Mouse (Mus musculus) lung, postnatal 4 days (tissue): Measurements from ENCODE around the gene Imp3.
"Not testable (repeated sequence)": the region's sequence is repeated elsewhere in the genome, so short reads cannot be mapped to it uniquely, and the experiment has no call there.

Experiments
- DNase-seq, 2 experiments: peaks; one replicate each; pipeline ENCODE4 v3.0.0; 2021

The Imp3 gene

GRCm38 (mm10) chr9:56937223-56938160 lies at the start of gene Imp3:
Imp3 (plus strand) TSS chr9:56937475.
- DNase-seq: peak; percentile 89 to 91

- no peak for DNase-seq
Observed at GRCm38 (mm10) chr9:56887581-56887980, 49.7 kb upstream of the Imp3 start.

DNA sequence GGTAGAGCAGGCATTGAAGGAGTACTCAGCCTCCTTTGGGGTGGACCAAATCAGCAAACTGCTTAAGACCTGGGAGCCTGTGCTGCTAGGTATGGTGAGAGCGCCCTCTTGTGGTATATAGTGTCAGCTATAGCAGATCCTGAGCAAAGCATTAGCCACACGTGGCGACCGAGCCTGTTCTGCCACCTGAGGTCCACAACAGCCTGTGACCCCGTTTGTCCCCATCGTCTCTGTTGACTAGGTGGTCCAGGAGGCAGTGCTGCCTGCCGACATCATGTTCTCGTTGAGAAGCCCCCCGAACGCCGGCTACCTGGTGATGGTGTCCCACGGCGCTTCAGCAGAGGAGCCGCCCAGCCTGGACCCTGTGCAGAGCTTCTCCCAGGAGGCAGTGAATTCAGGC lies 47.5 kb upstream of the Imp3 start:
- peak; percentile 54 to 77 for DNase-seq

DNA sequence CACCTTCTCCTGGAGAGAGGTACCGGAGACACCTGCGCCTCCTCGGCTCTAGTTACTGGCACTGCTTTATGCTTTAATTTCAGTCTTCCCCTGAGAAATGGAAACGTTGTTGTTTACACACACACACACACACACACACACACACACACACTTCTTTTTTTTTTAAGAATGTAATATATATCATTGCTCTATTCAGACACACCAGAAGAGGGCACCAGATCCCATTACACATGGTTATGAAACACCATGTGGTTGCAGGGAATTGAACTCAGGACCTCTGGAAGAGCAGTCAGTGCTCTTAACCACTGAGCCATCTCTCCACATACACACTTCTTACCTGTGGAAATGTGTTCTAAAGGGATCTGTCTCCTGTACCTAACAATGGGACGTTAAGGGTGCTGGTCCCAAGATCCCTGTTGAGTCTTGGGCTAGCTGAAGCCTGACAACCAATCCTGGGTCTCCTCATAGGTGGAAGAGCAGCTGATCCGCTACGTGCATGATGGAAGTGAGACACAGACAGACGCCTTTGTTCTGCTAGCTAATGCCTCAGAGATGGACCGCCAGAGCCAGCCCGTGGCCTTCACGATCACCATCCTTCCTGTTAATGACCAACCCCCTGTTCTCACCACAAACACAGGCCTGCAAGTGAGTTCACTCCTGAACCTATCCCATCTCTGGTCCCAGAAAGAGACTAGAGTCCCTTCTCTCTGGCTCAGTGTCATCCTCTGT lies 46.6 kb upstream of the Imp3 start:
- DNase-seq: no peak

GRCm38 (mm10) chr9:56891517-56892011 lies 45.7 kb upstream of the Imp3 start:
- peak; percentile 56 to 79 for DNase-seq

DNA sequence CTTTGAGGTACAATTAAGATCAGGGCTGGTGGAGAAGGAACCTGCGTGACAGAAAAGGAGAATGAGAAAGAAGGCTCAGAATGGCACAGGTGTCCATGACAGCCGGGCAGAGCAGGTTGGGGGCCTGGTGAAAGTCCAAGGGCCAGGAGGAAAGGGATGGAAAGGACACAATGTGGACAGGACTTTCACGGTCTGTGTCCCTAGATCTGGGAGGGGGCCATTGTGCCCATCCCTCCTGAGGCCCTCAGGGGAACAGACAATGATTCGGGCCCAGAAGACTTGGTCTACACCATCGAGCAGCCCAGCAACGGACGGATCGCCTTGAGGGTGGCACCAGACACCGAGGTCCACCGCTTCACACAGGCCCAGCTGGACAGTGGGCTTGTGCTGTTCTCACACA lies 45.2 kb upstream of the Imp3 start:
- DNase-seq: no peak

- DNase-seq: no peak
Observed at GRCm38 (mm10) chr9:56893313-56893712, 44.0 kb upstream of the Imp3 start.

GRCm38 (mm10) chr9:56894006-56894405 lies 43.3 kb upstream of the Imp3 start:
- peak; percentile 64 to 75 for DNase-seq

GRCm38 (mm10) chr9:56896779-56897178 lies 40.5 kb upstream of the Imp3 start:
- no peak for DNase-seq

- no peak for DNase-seq
Observed at GRCm38 (mm10) chr9:56899409-56899808, 37.9 kb upstream of the Imp3 start.

DNA sequence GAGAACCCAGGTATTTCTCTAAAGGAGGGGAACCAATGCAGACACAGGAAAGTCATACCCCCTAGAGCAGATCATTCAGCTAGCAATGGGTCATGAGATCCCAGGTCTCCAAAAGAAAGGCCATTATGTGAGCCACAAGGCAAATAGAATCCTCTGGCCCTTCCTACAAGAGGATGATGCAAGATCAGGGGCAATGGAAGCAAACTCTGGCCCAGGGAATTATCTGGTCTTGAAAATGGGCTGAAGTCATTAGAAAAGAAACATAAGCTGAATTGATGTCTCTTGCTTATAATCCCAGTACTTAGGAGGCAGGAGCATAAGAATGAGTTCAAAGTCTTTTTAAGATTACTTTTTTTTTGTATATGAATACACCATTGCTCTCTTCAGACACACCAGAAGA lies 37.2 kb upstream of the Imp3 start:
- DNase-seq: no peak

DNA sequence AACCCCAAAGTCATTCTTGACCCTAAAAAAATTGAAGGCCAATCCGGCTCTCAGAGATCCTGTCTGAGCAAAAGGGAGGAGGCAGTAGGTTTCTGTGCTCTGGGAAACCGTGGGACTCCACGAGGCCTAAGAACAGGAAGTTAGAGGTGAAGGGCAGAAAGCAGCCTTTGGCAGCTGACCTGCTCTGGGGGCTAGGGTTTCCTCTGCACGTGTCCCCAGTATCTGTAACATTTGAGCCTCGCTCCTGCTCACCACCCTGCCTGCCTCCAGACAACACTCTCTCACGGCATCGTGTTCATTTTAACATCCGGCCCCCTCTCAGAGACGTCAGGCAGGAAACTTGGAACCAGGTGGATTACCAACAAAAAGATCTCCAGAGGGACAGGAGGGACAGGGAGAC lies 36.7 kb upstream of the Imp3 start:
- no peak for DNase-seq

GRCm38 (mm10) chr9:56901187-56901586 lies 36.1 kb upstream of the Imp3 start:
- DNase-seq: peak in 1 of 2 experiments; percentile 60

DNA sequence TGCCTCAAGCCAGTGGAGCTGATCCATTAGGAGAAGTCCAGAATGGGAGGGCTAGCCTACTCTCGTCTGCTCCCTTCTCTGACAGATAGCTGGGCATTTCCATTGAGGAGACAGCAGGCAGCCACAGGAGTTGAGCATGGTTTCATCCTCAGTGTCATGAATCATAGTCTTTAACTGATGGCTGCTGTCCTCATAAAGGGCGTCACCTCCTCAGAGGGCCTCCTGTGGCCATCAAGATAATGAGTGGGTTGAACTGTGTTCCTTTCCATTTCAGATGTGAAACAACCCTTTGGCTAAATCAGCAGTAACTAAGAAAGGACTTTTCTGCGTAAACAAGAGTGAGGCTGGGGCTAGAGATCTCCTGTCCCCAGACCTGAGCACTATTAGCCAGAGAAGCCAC lies 33.6 kb upstream of the Imp3 start:
- no peak for DNase-seq

DNA sequence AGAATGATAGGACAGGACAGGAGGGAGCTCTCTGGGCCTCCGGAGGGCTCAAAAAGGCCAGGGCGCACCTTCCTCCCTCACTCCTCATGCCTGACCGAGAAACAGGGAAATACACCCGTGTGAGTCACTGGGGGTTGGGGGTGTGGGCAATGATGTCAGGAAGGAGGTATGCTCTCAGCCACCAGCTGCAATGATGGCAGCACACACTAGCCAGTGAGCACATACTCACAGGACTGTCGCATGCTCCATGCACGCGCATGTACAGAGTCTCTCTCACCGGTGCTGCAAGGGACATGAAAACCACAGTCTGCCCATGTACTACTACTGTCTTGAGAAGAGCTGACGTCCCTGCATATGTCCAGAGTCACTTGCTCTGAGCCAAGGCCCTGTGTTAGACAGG lies 29.7 kb upstream of the Imp3 start:
- no peak for DNase-seq

DNA sequence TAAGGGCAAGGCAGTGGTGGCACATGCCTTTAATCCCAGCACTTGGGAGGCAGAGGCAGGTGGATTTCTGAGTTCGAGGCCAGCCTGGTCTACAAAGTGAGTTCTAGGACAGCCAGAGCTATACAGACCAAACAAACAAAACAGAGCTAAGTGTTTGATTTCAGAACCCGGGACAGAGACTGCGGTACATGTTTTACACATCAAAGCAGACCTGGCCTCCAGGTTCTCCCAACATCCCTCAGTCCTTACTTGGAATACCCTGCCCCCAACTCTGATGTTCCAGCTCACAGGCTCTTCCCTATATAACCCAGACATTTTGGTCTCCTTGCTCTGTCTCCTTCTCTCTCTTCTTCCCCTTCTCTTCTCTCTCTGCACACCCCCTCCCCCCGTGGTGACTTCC lies 27.3 kb upstream of the Imp3 start:
- not testable (repeated sequence) for DNase-seq

GRCm38 (mm10) chr9:56911017-56911416 lies 26.3 kb upstream of the Imp3 start:
- DNase-seq: no peak

DNA sequence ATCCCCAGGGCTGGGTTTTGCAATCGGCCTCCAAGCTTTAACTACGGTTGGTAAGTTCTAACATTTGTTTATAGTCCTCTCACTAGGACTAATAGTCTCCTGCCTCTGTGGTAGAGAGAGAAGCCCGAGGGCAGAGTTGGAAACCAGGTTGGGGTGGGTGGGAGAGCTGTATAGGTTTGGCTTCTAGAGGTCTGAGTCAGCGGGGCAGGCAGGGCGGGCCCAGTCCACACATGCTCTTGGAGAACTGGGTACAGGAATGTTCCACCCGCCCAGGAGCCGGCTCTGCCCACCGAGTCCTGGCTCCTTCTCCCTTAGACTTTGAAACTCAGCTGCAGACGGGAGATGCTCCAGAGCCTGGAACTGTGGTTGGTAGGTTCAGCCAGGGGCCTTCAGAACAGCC lies 23.3 kb upstream of the Imp3 start:
- DNase-seq: no peak

- DNase-seq: no peak
Observed at GRCm38 (mm10) chr9:56915116-56915515, 22.2 kb upstream of the Imp3 start.

- DNase-seq: no peak
Observed at GRCm38 (mm10) chr9:56915695-56916410, 21.4 kb upstream of the Imp3 start.

GRCm38 (mm10) chr9:56917131-56917530 lies 20.1 kb upstream of the Imp3 start:
- no peak for DNase-seq

GRCm38 (mm10) chr9:56918466-56918865 lies 18.8 kb upstream of the Imp3 start:
- DNase-seq: no peak

DNA sequence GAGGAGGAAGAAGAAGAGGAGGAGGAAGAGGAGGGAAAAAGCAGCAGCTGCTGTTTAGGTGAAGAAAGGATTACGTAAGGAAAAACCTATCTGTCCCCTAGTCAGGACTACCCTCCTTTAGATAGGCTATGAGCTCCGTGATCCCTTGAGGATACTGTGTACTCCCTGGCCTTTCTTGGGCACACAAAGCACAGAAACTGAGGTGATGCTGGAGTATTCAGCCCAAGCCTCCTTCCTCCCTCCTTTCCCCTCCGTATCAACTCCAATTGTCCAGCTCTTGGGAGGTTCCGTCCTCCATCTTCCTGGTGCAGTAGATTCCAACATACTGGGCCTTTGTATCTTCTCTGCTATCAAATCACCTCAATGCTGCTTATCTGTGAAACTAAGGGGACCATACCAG lies 14.5 kb upstream of the Imp3 start:
- DNase-seq: no peak
